Mouse (Mus musculus) gastrocnemius, postnatal 4 days (tissue): ENCODE data around the gene Klhdc4. TPM values are rescaled to one million over a fixed set of nuclear protein-coding genes. Genes with fewer than 3 reads are reported as not detected.

ENCODE experiments used
- DNase-seq, 2 experiments: peaks; one replicate each; pipeline ENCODE4 v3.0.0; 2021 to 2022; ENCODE audit warnings: low spot score in 2 of 2, mixed read lengths in 2 of 2
- total RNA-seq, 2 experiments: library from RNA; stranded (reverse); gene quantifications; 2 replicates each; pipeline ENCODE4 v1.2.3; 2021

Gene Klhdc4
- total RNA-seq, 2 experiments from 2014 or later, result 17.5 to 19.0 TPM

DNA sequence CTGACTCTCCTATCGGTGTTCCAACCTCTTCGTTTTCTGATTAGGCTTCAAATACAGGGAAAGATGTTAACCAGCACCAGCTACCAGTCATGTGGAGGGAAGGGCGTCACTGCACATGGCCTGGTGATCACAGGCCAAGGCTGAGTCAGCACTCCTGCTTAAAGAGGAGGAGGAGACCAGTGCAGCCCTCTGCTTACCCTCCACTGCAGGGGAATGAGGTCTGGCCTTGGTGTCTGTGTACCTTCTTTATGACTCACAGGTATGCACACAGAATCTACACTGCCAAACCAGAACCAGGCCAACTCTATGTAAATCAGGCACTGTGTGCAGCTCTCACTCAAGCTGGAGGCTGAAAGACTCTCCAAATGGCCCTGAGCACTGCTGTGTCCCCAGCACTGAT is 17.9 kb downstream of the Klhdc4 start:
- no peak for DNase-seq

DNA sequence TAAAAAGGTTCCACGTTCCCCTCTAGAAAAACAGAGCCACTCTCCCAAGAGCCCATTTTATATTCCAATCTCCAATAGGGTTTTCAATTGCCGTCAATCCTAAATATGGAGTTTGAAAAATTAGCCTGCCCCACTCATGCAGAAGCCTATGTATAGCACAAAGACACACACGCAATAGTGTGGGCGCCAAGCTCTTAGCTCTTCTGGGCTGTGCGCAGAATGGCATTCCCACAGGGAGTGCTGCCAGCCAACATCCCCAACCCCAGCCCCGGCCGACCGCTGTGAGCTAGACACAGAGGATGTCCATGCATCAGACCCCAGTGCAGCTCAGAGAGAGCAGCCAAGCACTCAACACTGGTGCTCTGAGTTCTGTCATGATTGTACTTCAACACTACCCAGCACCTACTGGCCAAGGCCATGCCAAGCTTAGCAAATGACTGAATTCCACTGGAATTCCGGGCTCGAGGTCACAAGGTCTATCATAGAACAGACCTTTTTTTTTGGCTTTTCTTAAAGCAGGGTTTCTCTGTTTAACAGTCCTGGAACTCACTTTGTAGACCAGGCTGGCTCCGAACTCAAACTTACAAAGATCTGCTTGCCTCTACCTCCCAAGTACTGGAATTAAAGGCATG is 19.7 kb downstream of the Klhdc4 start:
- no peak for DNase-seq

- no peak for DNase-seq
Observed at GRCm38 (mm10) chr8:121808032-121808431, 21.3 kb downstream of the Klhdc4 start.

DNA sequence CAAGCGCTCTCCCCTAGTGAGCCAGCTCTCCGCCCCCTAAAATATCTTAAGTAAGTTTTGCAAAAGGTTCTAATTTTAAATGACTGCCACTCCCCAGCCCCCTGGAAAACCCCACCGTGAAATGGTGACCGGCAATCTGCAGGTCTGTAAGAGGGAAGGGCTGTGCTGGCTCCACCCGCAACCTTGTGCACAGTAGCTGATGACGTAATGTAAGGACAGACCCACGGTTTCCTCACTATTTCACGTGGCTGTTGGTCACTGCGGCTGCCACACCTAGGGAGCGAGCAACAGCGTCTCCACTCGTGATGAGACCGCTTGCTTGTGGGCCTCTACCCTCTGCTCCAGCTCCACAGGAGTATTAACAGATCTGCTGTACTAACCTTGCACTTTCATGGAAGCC is 23.2 kb downstream of the Klhdc4 start:
- no peak for DNase-seq

DNA sequence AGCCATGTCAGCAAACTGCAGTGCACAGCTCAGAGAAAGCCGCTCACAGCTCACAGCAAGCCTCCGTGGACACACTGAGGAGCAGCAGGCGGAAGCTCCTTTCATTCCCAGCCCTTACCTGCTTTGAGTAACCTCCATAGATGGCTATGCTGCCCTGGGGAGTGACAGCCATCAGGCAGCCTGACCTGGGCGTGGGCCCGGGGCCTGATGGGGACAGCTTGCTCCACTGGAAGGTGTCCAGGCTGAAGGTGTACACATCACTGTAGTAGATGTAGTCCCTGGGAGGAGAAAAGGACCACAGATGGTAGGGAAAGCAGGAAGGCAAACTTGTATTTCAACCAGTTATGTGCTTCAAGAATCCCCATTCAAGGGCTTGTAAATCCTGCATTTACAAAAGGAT is 24.5 kb downstream of the Klhdc4 start:
- no peak for DNase-seq

- DNase-seq, result no peak
Observed at GRCm38 (mm10) chr8:121798401-121798800, 31.0 kb downstream of the Klhdc4 start.

DNA sequence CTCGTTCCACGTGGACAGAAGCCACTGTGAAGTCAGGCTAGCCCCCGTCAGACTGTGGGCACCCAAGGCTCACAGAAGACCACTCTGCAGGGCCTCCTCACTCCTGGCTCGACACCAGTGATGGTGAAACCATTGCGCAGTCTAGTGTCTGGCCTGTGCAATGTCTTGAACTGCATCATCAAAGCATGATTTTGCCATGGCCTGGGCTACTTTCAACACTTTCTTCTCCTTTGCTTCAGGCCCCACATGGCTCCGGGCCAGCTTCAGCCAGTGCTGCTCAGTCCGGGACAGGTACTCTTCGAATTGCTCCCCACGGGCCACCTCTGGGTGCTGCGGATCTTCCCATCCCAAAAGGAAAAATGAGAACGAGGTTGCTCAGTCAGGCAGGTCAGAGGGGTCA is 33.0 kb downstream of the Klhdc4 start:
- no peak for DNase-seq

DNA sequence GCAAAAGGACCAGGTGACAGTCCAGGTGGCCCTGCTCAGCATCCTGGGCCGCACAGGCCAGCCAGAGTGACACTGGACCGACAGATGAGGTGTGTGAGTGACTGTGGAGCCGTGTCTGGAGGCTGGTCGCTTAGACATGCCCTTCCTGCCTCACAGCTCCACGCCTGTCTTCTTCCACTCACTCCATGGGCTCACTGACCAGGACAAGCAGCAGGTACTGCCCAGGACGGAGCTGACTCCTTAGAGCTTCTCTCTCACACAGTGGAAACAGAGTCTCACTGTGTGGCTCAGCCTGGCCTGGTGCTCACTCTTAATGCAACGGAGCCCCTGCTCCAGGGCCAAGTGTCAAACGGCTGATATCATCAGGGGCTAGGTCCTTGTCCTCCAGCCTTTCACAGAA is 33.9 kb downstream of the Klhdc4 start:
- DNase-seq, result no peak

DNA sequence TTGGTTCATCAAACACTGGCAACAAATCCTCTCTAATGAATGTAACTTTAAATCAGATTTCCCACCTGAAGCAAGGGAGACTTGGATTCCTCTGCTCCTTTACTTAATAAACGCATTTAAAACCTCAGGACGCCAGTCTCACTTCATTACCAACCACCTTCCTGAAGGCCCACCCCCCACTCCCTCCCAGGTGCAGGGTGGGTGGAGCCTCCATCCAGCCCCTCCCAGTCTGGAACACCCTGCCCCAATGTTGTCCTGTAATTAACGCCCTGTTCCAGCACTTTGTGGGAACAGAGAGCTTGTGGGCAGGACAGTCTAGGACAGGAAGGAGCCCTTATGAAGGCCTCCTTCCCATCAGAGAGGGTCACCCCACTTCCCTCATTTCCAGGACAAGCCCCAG is 35.2 kb downstream of the Klhdc4 start:
- no peak for DNase-seq

DNA sequence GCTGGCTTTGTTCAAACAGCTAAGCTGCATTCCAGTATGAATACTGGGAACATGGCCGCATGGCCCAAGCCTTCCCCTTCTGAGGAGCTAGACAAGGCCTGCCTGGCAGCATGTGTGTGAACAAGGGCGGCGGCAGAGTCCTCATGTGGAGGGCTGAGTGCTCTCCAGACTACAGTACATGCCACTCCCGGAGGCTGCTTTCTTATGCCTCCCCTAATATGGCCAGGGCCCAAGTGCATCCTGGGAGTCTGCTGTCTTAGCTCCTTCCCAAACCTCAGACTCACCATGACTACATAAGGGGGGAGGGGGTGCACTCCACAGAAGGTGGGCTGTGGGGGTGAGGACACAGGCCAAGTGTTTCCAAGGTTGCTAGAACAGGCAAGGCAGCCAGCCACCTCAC is 36.7 kb downstream of the Klhdc4 start:
- no peak for DNase-seq

DNA sequence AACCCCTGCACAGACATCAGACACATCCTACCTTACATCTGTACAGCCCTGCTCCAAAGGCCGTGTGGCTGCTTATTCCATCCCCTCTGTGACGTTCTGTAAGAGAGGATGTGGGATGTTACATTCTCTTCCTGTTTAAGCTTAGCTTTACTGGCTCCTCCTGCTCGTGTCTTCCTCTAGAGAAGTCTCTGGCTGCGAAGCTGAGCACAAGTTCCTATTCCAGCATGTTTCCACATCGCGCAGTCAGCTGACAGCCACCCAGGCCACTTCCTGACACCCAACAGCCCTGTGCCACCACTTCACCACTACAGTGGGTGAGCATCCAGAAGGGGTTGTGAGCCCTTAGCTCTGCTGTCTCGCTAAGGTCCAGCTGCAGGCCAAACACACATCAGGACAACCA is 37.2 kb downstream of the Klhdc4 start:
- no peak for DNase-seq

DNA sequence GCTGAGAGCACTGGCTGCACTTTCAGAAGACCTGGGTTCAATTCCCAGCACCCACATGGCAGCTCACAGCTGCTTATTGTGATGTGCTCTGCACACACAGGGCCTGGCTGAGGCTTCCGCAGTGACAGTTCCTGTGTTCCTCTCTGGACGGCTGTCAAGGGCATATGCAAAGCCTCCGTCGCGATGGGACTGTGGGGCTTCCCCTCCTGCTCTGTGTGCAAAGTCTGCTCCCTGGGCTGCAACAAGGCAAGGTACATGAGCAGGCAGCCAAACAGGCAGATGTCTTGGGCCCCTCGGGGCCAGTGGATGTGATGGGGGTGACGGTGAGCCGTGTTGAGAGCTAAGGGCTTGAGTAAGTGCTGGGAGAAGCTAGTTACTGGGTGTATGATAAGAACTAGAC is 40.6 kb downstream of the Klhdc4 start:
- DNase-seq, result no peak

DNA sequence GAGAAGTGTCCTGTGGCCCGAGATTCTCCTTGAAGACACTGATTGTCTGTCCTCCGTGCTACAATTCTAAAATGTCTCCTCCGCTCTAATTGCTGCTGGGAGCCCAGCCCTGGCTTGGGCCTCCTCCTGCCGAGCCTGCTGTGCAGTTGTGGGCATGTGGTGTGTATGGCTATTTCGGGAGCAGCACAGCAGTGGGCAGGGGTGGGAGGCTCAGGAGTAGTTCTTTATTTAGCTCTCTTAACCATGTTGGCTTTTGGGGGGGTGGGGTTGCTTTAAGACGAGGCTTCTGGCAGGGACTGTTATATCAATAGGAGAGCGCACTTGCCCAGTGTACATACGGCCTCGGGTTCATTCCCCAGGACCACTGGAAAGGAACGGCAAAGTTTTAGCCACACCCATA is 42.8 kb downstream of the Klhdc4 start:
- no peak for DNase-seq

- DNase-seq, result no peak
Observed at GRCm38 (mm10) chr8:121782493-121782892, 46.9 kb downstream of the Klhdc4 start.

- no peak for DNase-seq
Observed at GRCm38 (mm10) chr8:121773876-121774275, 55.5 kb downstream of the Klhdc4 start.

DNA sequence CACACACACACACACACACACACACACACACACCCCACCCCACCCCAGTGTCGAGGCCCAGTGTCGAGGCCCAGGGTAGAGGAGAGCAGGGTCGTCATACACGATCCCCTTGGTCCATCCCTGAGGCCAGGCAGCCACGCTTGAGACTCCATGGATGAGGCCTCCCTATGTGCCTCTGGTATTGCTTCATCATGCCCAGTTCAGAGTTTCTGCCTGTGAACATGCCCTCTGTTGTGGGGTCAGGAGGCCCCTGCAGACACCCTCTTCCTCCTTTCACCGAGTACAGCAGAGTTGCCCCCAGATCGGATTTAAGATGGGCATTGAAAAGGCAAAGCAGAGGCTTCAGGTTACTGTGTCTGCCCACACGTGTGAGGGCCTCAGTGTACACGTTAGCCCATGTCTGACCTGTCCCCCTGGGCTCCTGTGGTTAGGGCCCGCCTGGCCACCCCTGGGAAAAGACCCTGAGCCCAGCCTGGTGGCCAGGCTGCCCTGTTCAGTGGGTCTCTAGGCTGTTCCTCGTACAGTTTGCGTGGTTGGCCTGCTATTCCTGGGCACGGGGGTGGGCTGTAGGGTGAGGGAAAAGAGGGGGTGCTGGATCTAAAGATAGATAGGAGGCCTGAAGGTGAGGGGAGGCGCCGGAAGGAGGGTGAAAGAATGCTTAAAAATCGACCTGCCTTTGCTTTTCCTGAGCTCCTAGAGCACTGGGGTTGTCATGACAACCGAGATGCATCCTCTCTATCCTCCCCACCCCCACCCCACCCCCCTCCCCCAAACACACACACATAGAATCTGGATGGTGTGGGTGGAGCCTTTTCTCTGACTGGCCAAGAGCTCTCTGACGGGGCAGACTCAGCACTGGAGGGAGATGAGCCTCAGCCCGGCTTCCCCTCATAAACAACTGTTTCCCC is 58.3 kb downstream of the Klhdc4 start:
- DNase-seq, result no peak

- DNase-seq, result no peak
Observed at GRCm38 (mm10) chr8:121769621-121770020, 59.7 kb downstream of the Klhdc4 start.

- DNase-seq, result no peak
Observed at GRCm38 (mm10) chr8:121769095-121769494, 60.3 kb downstream of the Klhdc4 start.

DNA sequence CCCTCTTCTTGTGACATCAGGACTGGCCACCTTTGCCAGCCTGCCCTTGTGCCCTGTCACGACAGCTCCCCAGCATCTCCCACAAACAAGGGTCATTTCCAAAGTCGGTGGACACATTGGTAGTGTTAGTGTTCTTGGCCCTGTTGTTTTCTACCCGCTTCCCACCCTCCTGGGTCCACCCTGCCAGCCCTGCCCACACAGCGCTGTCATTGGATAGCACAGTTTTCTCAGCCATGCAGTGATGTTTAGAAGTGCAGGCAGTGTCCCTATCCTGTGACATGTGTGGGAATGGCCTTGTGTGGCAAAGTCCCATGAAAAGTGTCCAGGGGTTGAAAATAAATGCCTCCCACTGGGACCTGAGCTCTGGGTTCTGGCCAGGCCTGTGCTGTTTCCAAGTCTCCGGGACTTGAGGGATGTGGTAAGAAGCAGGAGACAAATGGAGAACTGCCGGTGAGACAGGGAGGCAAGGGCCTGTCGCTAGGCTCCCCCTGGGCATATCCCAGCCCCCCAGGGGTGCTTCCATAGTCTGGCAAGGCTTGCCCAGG is 63.7 kb downstream of the Klhdc4 start:
- no peak for DNase-seq

GRCm38 (mm10) chr8:121763700-121764013 is 65.7 kb downstream of the Klhdc4 start:
- no peak for DNase-seq

- DNase-seq, result no peak
Observed at GRCm38 (mm10) chr8:121762999-121763699, 66.2 kb downstream of the Klhdc4 start.

- no peak for DNase-seq
Observed at GRCm38 (mm10) chr8:121761480-121761879, 67.9 kb downstream of the Klhdc4 start.
